Mouse (Mus musculus) heart, embryonic 12.5 days (tissue): ENCODE data around the gene Porcn. TPM values are rescaled to one million over a fixed set of nuclear protein-coding genes. Genes with fewer than 3 reads are reported as not detected.
A peak's percentile ranks its signal among the peaks of the same experiment; 100 is the strongest.

Source experiments
- ATAC-seq: fragments of 200-750 bp; cut with Nextera tagmentation; 2 replicates; pipeline ENCODE4 v1.8.0; 2017; ENCODE audit warnings: moderate TSS enrichment, moderate library complexity; ENCODE audit not compliant: insufficient number of reproducible peaks, low FRiP score
- H3K27ac ChIP-seq: fragments of 300-500 bp; sonication (generic); 2 replicates; pipeline ENCODE4 v1.5.1; 2016; ENCODE audit warnings: mild to moderate bottlenecking, moderate library complexity; ENCODE audit not compliant: poor library complexity, severe bottlenecking
- H3K27me3 ChIP-seq: fragments of 300-500 bp; sonication (generic); replicated peaks from 2 replicates; pipeline ENCODE4 v1.6.1; 2016; ENCODE audit warnings: mild to moderate bottlenecking, moderate library complexity
- H3K36me3 ChIP-seq: fragments of 300-500 bp; sonication (generic); 2 replicates; pipeline ENCODE4 v1.6.1; 2016; ENCODE audit warnings: mild to moderate bottlenecking, moderate library complexity
- H3K4me1 ChIP-seq: fragments of 300-500 bp; sonication (generic); replicated peaks from 2 replicates; pipeline ENCODE4 v1.6.1; 2016; ENCODE audit warnings: mild to moderate bottlenecking
- H3K4me2 ChIP-seq: fragments of 300-500 bp; sonication (generic); 2 replicates; pipeline ENCODE4 v1.6.1; 2016; ENCODE audit warnings: mild to moderate bottlenecking, moderate library complexity
- H3K4me3 ChIP-seq: fragments of 300-500 bp; sonication (generic); 2 replicates; pipeline ENCODE4 v1.5.1; 2016; ENCODE audit warnings: mild to moderate bottlenecking
- H3K9ac ChIP-seq: fragments of 300-500 bp; sonication (generic); 2 replicates; pipeline ENCODE4 v1.6.1; 2016; ENCODE audit warnings: mild to moderate bottlenecking, moderate library complexity
- H3K9me3 ChIP-seq: fragments of 300-500 bp; sonication (generic); replicated peaks from 2 replicates; pipeline ENCODE4 v1.6.1; 2016; ENCODE audit warnings: mild to moderate bottlenecking, moderate library complexity
- WGBS: fragments of 180-500 bp; shearing (Covaris S2); methylation state at CpG from one replicate; pipeline ENCODE4 v1.1.7; 2016; 5-methylcytosine and 5-hydroxymethylcytosine counted together
- polyA plus RNA-seq: library from polyadenylated mRNA; unstranded; fragments of >200 nt; fragmentation: Nextera tagmentation; extraction: Ambion mirVana; gene quantifications from 2 replicates; pipeline ENCODE4 v1.2.1, GENCODE M21; 2016

The Porcn gene
- polyA plus RNA-seq, 1 experiment from 2014 or later = 3.0 TPM

GRCm38 (mm10) chrX:8175504-8176385 lies 30.6 kb downstream of the Porcn start, which contains the start of gene Tbc1d25:
Gene Tbc1d25, minus strand, starts transcription at chrX:8176181.
- no peaks in the 10 kb centered on the region for H3K9me3 ChIP-seq
- ATAC-seq = peak; percentile 97
- peak within 1 kb of the TSS; percentile 59 for H3K27ac ChIP-seq
- H3K4me1 ChIP-seq = peaks cover 3% of the 10 kb centered on the region; the same call in 1 of the 2 replicates
- H3K4me3 ChIP-seq = peak within 1 kb of the TSS; percentile 71
- peak within 1 kb of the TSS; percentile 72 for H3K9ac ChIP-seq
- H3K27me3 ChIP-seq = no peaks in the 10 kb centered on the region
- WGBS = 14% methylated on average over 56 of the region's 56 CpGs
- peak within 1 kb of the TSS; percentile 67 for H3K4me2 ChIP-seq
- H3K36me3 ChIP-seq = peaks cover 9% of the 10 kb centered on the region; the same call in 1 of the 2 replicates

GRCm38 (mm10) chrX:8175169-8175503 lies 31.2 kb downstream of the Porcn start:
- Histone ChIP-seq H3K9ac (peak overlapping the region; percentile 72), H3K27me3 (no peaks in the 10 kb centered on the region), H3K4me2 (peak overlapping the region; percentile 67), H3K4me1 (peaks cover 3% of the 10 kb centered on the region; the same call in 1 of the 2 replicates), H3K4me3 (peak overlapping the region; percentile 71), H3K36me3 (peaks cover 9% of the 10 kb centered on the region; the same call in 1 of the 2 replicates), H3K27ac (no peak overlapping the region), H3K9me3 (no peaks in the 10 kb centered on the region)
- ATAC-seq = no peak
- WGBS = 7% methylated on average over 4 of the region's 4 CpGs

GRCm38 (mm10) chrX:8167716-8168647 lies 38.3 kb downstream of the Porcn start:
- Histone ChIP-seq H3K4me1 (no peaks in the 10 kb centered on the region), H3K9me3 (no peaks in the 10 kb centered on the region), H3K4me3 (no peak overlapping the region), H3K9ac (no peak overlapping the region), H3K27ac (no peak overlapping the region), H3K27me3 (no peaks in the 10 kb centered on the region), H3K4me2 (no peak overlapping the region), H3K36me3 (peaks cover 19% of the 10 kb centered on the region)
- ATAC-seq = no peak
- WGBS = 90% methylated on average over 10 of the region's 10 CpGs

- Histone ChIP-seq H3K27me3 (no peaks in the 10 kb centered on the region), H3K9me3 (no peaks in the 10 kb centered on the region), H3K4me2 (no peak overlapping the region), H3K4me1 (no peaks in the 10 kb centered on the region), H3K4me3 (no peak overlapping the region), H3K36me3 (peaks cover 6% of the 10 kb centered on the region), H3K9ac (no peak overlapping the region), H3K27ac (no peak overlapping the region)
- 86% methylated on average over 4 of the region's 4 CpGs for WGBS
- no peak for ATAC-seq
Observed at GRCm38 (mm10) chrX:8164471-8164870, 41.9 kb downstream of the Porcn start.

GRCm38 (mm10) chrX:8163076-8163475 lies 43.2 kb downstream of the Porcn start:
- WGBS = 71% methylated on average over 5 of the region's 5 CpGs

GRCm38 (mm10) chrX:8145153-8145991 lies 61.0 kb downstream of the Porcn start, which contains the start of gene Rbm3:
Gene Rbm3, minus strand, starts transcription at chrX:8145880.
- peak; percentile 96 for ATAC-seq
- Histone ChIP-seq H3K4me1 (peaks cover 14% of the 10 kb centered on the region), H3K9ac (peak within 1 kb of the TSS; percentile 88), H3K4me2 (peak within 1 kb of the TSS; percentile 77), H3K27me3 (no peaks in the 10 kb centered on the region), H3K27ac (peak within 1 kb of the TSS; percentile 99), H3K4me3 (peak within 1 kb of the TSS; percentile 80), H3K9me3 (no peaks in the 10 kb centered on the region), H3K36me3 (peaks cover 29% of the 10 kb centered on the region)
- WGBS = 26% methylated on average over 65 of the region's 65 CpGs

More at GRCm38 (mm10) chrX:8163076-8163475, 43.2 kb downstream of the Porcn start:
- Histone ChIP-seq H3K4me2 (no peak overlapping the region), H3K9ac (no peak overlapping the region), H3K27me3 (no peaks in the 10 kb centered on the region), H3K4me1 (no peaks in the 10 kb centered on the region), H3K36me3 (peaks cover 2% of the 10 kb centered on the region; the same call in 1 of the 2 replicates), H3K27ac (no peak overlapping the region), H3K4me3 (no peak overlapping the region), H3K9me3 (no peaks in the 10 kb centered on the region)
- ATAC-seq = no peak

Other genes with a start within 250 kb of the Porcn start
- gene Gata1, start 228.5 kb downstream of the Porcn start, polyA plus RNA-seq = 4.4 and 6.4 TPM in 2 replicates
- 0.30 TPM in 1 of 2 replicates, not detected in the other for gene Glod5, start 188.0 kb downstream of the Porcn start, polyA plus RNA-seq
- gene Suv39h1, start 131.8 kb downstream of the Porcn start, polyA plus RNA-seq = 42.8 and 46.2 TPM in 2 replicates
- gene Was, start 116.0 kb downstream of the Porcn start, polyA plus RNA-seq = 0.31 TPM in 1 of 2 replicates, not detected in the other
- 26.7 and 28.5 TPM in 2 replicates for gene Wdr13, start 73.6 kb downstream of the Porcn start, polyA plus RNA-seq
- gene Rbm3, start 60.6 kb downstream of the Porcn start, polyA plus RNA-seq = 326 and 330 TPM in 2 replicates
- 9.2 and 11.1 TPM in 2 replicates for gene Tbc1d25, start 30.3 kb downstream of the Porcn start, polyA plus RNA-seq
- 23.0 and 24.5 TPM in 2 replicates for gene Ebp, start 13.0 kb downstream of the Porcn start, polyA plus RNA-seq
- 24.7 and 24.8 TPM in 2 replicates for gene Ftsj1, start 45.9 kb upstream of the Porcn start, polyA plus RNA-seq
- 14.6 and 16.4 TPM in 2 replicates for gene Slc38a5, start 64.6 kb upstream of the Porcn start, polyA plus RNA-seq
- not detected in 2 replicates for gene Ssxb10, start 120.9 kb upstream of the Porcn start, polyA plus RNA-seq
- gene Ssxb9, start 160.5 kb upstream of the Porcn start, polyA plus RNA-seq = not detected in 2 replicates
- gene Ssxb1, start 206.8 kb upstream of the Porcn start, polyA plus RNA-seq = not detected in 2 replicates